Mouse (Mus musculus): ENCODE measurements around the gene Rptor.

- TF ChIP-seq CTCF (IDR thresholded peaks at IDR 0.05; ENCODE audit: low read depth, low read length) (no peak), POLR2A (IDR thresholded peaks at IDR 0.05; ENCODE audit: extremely low read depth, insufficient read depth, low read length) (no peak)
Observed at GRCm38 (mm10) chr11:119817898-119818297, 215.2 kb downstream of the Rptor start.

Data from liver, adult 2 months (tissue).